Mouse (Mus musculus): Measurements from ENCODE around the gene Smbd1. TPM values are rescaled to one million over a fixed set of nuclear protein-coding genes. Genes with fewer than 3 reads are reported as not detected.

Smbd1 gene
- polyA plus RNA-seq, 1 experiment = not detected

DNA sequence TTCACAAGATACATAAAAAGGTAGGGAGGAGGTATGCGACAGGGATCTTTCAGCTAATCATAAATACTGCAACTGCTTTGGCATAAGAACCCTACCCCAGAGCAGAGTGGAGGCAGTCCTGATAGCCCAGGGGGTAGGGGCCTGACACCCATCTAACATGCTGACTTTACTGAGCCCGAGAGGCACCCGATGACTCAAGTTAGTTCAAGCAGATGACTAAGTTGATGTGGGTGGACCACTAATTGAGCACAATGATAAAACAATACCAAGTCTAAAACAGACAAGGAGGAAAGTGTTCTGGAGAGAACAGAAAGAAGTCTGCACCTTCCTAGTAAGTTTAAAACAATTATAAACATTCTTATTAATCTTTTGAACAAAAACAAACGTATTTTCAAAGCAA lies 21.2 kb upstream of the Smbd1 start:
- no peak overlapping the region for H3K4me3 ChIP-seq (replicated peaks)
- peaks cover 32% of the 10 kb centered on the region for H3K36me3 ChIP-seq (ENCODE audit: control insufficient read depth)
- H3K27me3 ChIP-seq (ENCODE audit: control insufficient read depth) = no peaks in the 10 kb centered on the region
- H3K9me3 ChIP-seq (ENCODE audit: control insufficient read depth, low read length) = no peaks in the 10 kb centered on the region
- no peaks in the 10 kb centered on the region for H3K4me1 ChIP-seq (ENCODE audit: control insufficient read depth)
- no peak for TF ChIP-seq TAL1 (IDR thresholded peaks at IDR 0.05; ENCODE audit: low read length)
- TF ChIP-seq GATA1 (IDR thresholded peaks at IDR 0.05; ENCODE audit: low read length) = no peak

- H3K4me3 ChIP-seq (replicated peaks) = no peak overlapping the region
- no peak for TF ChIP-seq TAL1 (IDR thresholded peaks at IDR 0.05; ENCODE audit: low read length)
- no peak for TF ChIP-seq GATA1 (IDR thresholded peaks at IDR 0.05; ENCODE audit: low read length)
- H3K4me1 ChIP-seq (ENCODE audit: control insufficient read depth) = no peaks in the 10 kb centered on the region
- H3K36me3 ChIP-seq (ENCODE audit: control insufficient read depth) = peaks cover 40% of the 10 kb centered on the region
- no peaks in the 10 kb centered on the region for H3K27me3 ChIP-seq (ENCODE audit: control insufficient read depth)
- no peaks in the 10 kb centered on the region for H3K9me3 ChIP-seq (ENCODE audit: control insufficient read depth, low read length)
Measured at GRCm38 (mm10) chr16:32829104-32829503, 18.8 kb upstream of the Smbd1 start.

DNA sequence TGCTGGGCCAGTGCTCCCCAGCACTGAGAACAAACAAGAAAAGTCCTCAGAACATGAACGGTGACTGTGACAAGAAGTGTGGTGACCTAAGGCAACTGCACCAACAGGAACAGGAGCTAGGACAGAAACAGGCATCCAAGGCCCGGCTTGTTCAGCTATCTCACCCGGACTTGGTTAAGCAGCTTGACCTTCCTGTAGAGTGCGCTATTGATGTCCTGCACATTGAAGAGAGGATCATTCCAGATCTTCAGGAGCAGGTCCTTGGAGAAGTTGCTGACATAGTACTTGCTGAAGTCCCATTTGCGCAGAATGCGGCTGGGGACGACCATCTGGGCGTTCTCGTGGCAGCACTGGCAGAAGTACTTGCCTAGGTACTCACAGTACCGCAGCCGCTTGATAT lies 16.2 kb upstream of the Smbd1 start:
- no peaks in the 10 kb centered on the region for H3K9me3 ChIP-seq (ENCODE audit: control insufficient read depth, low read length)
- no peaks in the 10 kb centered on the region for H3K27me3 ChIP-seq (ENCODE audit: control insufficient read depth)
- no peaks in the 10 kb centered on the region for H3K4me1 ChIP-seq (ENCODE audit: control insufficient read depth)
- no peak overlapping the region for H3K4me3 ChIP-seq (replicated peaks)
- peaks cover 42% of the 10 kb centered on the region for H3K36me3 ChIP-seq (ENCODE audit: control insufficient read depth)
- TF ChIP-seq GATA1 (IDR thresholded peaks at IDR 0.05; ENCODE audit: low read length) = no peak
- no peak for TF ChIP-seq TAL1 (IDR thresholded peaks at IDR 0.05; ENCODE audit: low read length)

GRCm38 (mm10) chr16:32825380-32825779 lies 15.1 kb upstream of the Smbd1 start:
- H3K4me1 ChIP-seq (ENCODE audit: control insufficient read depth) = no peaks in the 10 kb centered on the region
- H3K4me3 ChIP-seq (replicated peaks) = no peak overlapping the region
- TF ChIP-seq TAL1 (IDR thresholded peaks at IDR 0.05; ENCODE audit: low read length) (no peak), GATA1 (IDR thresholded peaks at IDR 0.05; ENCODE audit: low read length) (no peak)
- no peaks in the 10 kb centered on the region for H3K9me3 ChIP-seq (ENCODE audit: control insufficient read depth, low read length)
- H3K27me3 ChIP-seq (ENCODE audit: control insufficient read depth) = no peaks in the 10 kb centered on the region
- H3K36me3 ChIP-seq (ENCODE audit: control insufficient read depth) = peaks cover 42% of the 10 kb centered on the region

DNA sequence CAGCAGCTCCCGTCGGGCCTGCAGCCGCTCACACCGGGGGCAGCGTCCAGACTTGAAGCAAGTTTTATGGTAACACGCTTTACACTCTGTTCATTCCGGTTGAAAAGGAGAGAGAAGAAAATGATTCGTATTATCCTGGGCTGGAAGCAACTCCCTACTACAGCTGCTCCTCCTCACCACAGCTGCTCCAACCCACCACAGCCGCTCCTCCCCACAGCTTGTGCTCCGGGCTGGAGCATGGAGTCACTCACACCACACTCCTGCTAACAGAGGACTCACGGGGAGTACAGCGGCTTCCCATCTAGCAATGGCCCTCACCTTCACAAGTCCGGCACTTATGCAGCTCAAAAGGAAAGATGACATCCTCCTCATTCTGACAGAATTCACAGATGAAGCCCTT lies 13.8 kb upstream of the Smbd1 start:
- Histone ChIP-seq H3K4me1 (ENCODE audit: control insufficient read depth) (no peaks in the 10 kb centered on the region), H3K27me3 (ENCODE audit: control insufficient read depth) (no peaks in the 10 kb centered on the region), H3K4me3 (replicated peaks) (no peak overlapping the region), H3K9me3 (ENCODE audit: control insufficient read depth, low read length) (no peaks in the 10 kb centered on the region), H3K36me3 (ENCODE audit: control insufficient read depth) (peaks cover 39% of the 10 kb centered on the region)
- TF ChIP-seq TAL1 (IDR thresholded peaks at IDR 0.05; ENCODE audit: low read length) (no peak), GATA1 (IDR thresholded peaks at IDR 0.05; ENCODE audit: low read length) (no peak)

DNA sequence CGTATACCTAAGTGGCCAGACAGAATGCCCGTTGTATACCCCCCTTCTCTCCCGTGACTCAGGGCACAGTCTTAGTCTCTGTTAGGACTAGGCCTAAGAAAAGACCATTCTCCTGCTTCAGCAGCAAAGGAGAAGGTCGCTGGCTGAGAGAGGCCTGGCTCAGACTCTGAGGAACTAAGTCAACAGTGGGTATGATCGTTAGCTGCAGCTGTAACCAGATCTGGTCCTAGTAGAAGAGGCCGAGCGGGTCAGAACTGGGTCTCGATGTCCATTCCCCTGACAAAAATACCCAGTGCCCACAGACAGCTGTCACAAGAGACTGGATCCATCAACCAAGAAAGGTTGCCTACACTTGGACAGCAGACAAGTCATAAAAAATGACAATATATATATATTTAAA lies 13.2 kb upstream of the Smbd1 start:
- TF ChIP-seq GATA1 (IDR thresholded peaks at IDR 0.05; ENCODE audit: low read length) (no peak), TAL1 (IDR thresholded peaks at IDR 0.05; ENCODE audit: low read length) (no peak)
- Histone ChIP-seq H3K9me3 (ENCODE audit: control insufficient read depth, low read length) (no peaks in the 10 kb centered on the region), H3K36me3 (ENCODE audit: control insufficient read depth) (peaks cover 35% of the 10 kb centered on the region), H3K4me3 (replicated peaks) (no peak overlapping the region), H3K27me3 (ENCODE audit: control insufficient read depth) (no peaks in the 10 kb centered on the region), H3K4me1 (ENCODE audit: control insufficient read depth) (no peaks in the 10 kb centered on the region)

DNA sequence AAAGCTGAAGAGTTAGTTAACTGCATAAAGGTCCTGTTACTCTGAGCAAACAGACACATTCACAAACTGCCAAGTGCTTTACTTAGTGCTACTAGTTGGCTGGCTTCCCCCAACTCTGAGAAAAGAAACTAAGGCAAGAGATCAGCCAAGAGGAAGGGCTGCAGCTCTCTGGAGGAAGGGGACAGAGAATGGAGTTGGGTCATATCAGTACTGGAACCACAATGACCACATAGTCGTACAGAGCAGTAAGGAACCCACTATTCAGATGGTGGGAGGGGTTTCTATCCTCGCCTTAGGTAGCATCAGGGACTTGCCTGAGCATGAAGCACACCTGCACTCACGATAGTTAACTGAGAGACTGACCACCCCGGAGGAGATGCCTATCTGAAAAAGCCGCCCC lies 12.6 kb upstream of the Smbd1 start:
- Histone ChIP-seq H3K36me3 (ENCODE audit: control insufficient read depth) (peaks cover 32% of the 10 kb centered on the region), H3K27me3 (ENCODE audit: control insufficient read depth) (no peaks in the 10 kb centered on the region), H3K4me1 (ENCODE audit: control insufficient read depth) (no peaks in the 10 kb centered on the region), H3K9me3 (ENCODE audit: control insufficient read depth, low read length) (no peaks in the 10 kb centered on the region), H3K4me3 (replicated peaks) (no peak overlapping the region)
- TF ChIP-seq GATA1 (IDR thresholded peaks at IDR 0.05; ENCODE audit: low read length) (no peak), TAL1 (IDR thresholded peaks at IDR 0.05; ENCODE audit: low read length) (no peak)

GRCm38 (mm10) chr16:32822450-32822827 lies 12.2 kb upstream of the Smbd1 start:
- H3K36me3 ChIP-seq (ENCODE audit: control insufficient read depth) = peaks cover 29% of the 10 kb centered on the region
- no peaks in the 10 kb centered on the region for H3K4me1 ChIP-seq (ENCODE audit: control insufficient read depth)
- H3K4me3 ChIP-seq (replicated peaks) = no peak overlapping the region
- TF ChIP-seq TAL1 (IDR thresholded peaks at IDR 0.05; ENCODE audit: low read length) = no peak
- TF ChIP-seq GATA1 (IDR thresholded peaks at IDR 0.05; ENCODE audit: low read length) = no peak
- H3K27me3 ChIP-seq (ENCODE audit: control insufficient read depth) = no peaks in the 10 kb centered on the region
- no peaks in the 10 kb centered on the region for H3K9me3 ChIP-seq (ENCODE audit: control insufficient read depth, low read length)

DNA sequence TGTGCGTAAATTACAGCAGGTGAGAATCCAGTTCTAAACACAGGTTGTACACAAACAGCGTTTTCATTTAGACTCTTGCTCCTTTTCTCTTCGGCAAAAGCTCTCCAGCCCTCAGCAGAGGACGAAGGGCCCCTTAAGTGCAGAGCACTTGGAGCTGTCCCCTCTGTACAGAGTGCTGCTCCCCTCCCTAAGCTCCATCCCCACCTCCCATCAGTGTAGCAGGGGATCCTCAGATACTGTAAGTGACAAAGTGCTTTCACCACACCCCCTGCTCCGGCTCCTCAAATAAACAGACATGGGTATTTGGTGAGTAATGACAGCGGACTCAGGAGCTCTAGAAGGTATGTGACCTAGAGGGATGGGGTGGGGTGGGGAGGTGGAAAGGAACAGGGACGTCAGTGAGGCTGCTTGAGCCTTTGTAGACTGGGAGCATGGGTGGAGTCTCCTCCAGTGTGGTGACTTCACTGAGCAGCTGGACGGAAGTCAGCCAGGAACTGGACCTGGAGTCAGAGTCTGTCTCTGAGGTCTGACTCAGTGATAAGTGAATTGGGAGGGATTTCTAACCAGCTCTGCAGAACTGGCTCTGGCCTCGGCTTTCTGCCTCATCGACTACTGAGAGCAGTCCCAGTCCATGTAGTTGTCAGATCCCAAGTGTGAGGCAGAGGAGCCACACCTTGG lies 11.6 kb upstream of the Smbd1 start:
- H3K4me3 ChIP-seq (replicated peaks) = no peak overlapping the region
- TF ChIP-seq GATA1 (IDR thresholded peaks at IDR 0.05; ENCODE audit: low read length) = no peak
- TF ChIP-seq TAL1 (IDR thresholded peaks at IDR 0.05; ENCODE audit: low read length) = no peak
- H3K36me3 ChIP-seq (ENCODE audit: control insufficient read depth) = peaks cover 29% of the 10 kb centered on the region
- H3K4me1 ChIP-seq (ENCODE audit: control insufficient read depth) = no peaks in the 10 kb centered on the region
- H3K27me3 ChIP-seq (ENCODE audit: control insufficient read depth) = no peaks in the 10 kb centered on the region
- no peaks in the 10 kb centered on the region for H3K9me3 ChIP-seq (ENCODE audit: control insufficient read depth, low read length)

DNA sequence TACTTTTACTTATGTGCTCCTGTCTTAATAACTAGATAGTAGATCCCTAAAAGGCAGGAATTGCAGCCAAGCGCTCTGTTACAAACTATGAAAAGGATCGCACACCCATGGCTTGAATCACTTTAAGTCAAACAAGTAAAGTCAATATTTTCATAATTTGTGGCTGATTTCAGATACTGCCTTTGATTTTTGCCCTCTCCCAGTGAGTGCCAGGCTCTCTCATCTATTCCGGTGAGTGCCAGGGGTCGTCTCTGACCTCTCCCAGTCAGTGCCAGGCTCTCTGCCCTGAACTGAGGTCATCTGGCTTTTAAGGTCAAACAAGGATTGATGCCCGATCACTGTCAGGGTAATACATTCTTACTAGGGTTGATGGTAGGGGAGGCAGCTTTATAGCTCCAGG lies 8.2 kb upstream of the Smbd1 start:
- peaks cover 6% of the 10 kb centered on the region; the same call in 1 of the 2 replicates for H3K27me3 ChIP-seq (ENCODE audit: control insufficient read depth)
- TF ChIP-seq TAL1 (IDR thresholded peaks at IDR 0.05; ENCODE audit: low read length) (no peak), GATA1 (IDR thresholded peaks at IDR 0.05; ENCODE audit: low read length) (no peak)
- H3K4me1 ChIP-seq (ENCODE audit: control insufficient read depth) = peaks cover 8% of the 10 kb centered on the region
- peaks cover 3% of the 10 kb centered on the region for H3K36me3 ChIP-seq (ENCODE audit: control insufficient read depth)
- no peak overlapping the region for H3K4me3 ChIP-seq (replicated peaks)
- no peaks in the 10 kb centered on the region for H3K9me3 ChIP-seq (ENCODE audit: control insufficient read depth, low read length)
